Mouse (Mus musculus): ENCODE measurements around the gene Magea4.

Magea4 gene
- long read RNA-seq, experiment 1: 0 reads
- long read RNA-seq, experiment 2: 0 reads

DNA sequence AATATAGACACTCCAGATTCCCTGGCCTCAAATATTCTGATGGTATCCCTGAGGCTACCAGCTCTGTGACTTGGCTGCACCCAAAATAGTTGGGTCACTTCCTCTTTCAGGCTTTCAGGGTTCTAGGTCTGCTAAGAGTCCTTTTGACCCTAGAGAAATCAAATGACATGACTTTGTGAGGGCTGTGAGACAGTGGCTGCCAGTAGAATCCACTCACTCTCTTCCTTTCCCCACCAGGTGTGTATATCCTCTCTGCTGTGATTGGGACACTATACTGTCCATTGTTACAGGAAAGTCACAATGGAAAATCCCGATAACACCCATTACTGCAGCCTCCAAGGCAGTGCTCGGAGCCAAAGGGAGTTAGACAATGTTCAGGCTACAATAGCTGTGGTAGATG, at the start of gene Magea4:
Gene Magea4 (plus strand): TSS at position 301 of the 400 bp plus-strand sequence.
- intact Hi-C loops (cut with DNase I): no loop called here

DNA sequence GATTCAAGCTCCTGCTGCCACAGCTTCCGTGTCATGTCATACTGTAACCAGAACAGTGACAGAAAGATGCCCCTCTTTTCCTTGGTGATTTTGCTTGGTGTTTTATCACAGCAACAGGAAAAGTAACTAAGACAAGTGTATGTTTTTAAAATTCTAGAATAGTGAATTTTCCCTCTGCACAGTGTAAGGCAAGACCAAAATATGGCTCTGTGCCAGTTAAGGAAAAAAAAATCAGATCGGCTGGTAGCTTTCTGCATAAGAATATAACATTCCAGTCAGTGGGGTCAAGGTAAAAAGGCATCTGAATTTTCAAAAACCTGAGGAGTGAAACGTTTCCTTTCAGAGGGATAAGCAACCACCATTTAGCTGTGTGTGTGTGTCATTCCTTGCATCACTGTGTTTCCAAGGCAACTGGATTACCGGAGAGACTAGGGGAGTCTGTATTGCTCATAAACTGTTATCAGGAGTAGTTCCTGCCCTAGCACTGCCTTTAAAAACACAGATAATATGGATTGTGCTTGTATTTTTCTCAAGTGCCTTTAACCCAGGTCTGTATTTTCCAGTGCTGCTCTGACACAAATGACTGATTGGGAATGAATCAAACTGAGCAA, 18.8 kb upstream of the Magea4 start:
- intact Hi-C loops (cut with DNase I): no loop called here

DNA sequence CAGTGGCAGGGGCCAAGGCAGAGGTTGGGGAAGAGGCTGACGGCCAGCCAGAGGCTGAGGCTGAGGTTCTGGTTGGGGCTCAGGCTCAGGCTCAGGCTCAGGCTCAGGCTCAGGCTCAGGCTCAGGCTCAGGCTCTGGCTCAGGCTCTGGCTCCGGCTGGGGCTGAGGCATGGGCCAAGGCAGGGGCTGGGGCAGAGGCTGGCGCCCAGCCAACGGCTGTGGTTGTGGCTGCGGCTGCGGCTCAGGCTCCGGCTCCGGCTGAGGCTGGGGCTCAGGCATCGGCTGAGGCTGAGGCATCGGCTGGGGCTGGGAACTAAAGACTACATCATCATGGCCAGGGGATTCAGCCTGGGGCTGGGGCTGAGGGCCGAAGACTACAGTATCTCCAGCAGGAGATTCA, 48.8 kb downstream of the Magea4 start:
- intact Hi-C loops (cut with DNase I): no loop called here

Small RNA genes lying within 50 kb of the gene (microRNA-seq; reads per million reads assigned to microRNA genes)
- 107 to 218 reads per million in 2 experiments for gene Mir224
- gene Mir452: 4.8 to 6.2 reads per million in 2 experiments

All from adrenal gland (tissue).